Mouse (Mus musculus): Measurements from ENCODE around the gene Dcn.

Gene Dcn

DNA sequence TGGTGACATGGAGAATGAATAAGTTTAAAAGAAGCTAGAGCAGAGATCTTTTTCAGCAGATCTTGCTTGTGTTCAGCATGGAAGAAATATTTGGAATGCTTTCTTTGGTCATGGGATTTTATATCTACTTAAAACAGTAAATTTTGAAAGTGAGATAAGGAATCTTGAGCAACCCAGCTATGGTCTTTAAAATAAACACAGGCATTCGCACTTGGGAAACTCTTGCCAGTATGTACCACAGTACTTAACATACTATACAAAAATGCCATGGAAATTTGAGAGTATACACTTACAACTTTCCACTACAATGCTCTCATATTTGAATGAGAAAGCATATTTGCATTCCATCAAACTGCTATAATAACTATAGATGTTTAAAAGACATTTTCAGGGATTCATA is 68.3 kb downstream of the Dcn start:
- in situ Hi-C loops (cut with MboI, MseI): no loop called here

DNA sequence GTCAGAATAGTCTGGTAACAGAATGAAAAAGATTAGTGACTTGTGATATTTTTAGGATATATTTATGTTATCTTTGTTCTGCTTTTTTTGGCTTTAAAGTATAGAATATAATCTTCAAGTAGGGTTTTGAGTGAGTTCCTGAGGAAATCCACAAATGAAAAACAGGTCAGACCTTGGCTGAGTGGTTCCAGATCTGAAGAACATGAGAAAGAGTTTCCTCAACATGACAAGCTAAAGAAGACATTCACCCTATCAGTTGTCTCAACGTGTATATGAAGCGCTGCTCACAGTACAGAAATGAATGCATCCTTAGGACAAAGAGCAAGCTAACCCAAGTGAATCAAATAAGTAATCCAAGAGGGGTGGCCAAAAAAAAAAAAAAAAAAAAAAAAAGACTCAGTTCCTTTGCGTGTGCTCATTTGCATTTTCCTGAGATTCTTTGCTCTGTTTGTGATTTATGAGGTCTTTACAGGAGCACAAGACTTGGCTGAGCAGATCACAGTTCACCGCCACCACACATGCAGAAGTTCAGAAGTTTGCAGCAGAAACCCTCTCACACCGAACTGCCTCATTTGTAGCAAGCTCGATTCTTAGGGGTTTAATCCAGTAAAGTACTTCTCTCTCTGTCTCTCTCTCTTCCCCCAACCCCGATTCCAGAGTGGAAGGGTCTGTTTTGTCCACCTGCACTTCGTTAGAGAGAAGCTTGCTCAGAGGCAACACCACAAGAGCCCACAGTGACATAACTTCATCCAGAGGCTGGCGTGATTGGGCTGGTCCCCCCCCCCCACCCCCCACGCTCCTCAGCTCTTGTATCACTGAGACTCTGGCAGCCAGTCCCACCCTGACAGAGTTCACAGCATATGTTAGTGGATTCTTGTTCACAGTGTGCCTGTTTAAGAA is 85.8 kb downstream of the Dcn start, which contains the start of gene Lum:
Gene Lum (plus strand): TSS at position 172 of the 900 bp plus-strand sequence.
- in situ Hi-C loops (cut with MboI, MseI): no loop called here

DNA sequence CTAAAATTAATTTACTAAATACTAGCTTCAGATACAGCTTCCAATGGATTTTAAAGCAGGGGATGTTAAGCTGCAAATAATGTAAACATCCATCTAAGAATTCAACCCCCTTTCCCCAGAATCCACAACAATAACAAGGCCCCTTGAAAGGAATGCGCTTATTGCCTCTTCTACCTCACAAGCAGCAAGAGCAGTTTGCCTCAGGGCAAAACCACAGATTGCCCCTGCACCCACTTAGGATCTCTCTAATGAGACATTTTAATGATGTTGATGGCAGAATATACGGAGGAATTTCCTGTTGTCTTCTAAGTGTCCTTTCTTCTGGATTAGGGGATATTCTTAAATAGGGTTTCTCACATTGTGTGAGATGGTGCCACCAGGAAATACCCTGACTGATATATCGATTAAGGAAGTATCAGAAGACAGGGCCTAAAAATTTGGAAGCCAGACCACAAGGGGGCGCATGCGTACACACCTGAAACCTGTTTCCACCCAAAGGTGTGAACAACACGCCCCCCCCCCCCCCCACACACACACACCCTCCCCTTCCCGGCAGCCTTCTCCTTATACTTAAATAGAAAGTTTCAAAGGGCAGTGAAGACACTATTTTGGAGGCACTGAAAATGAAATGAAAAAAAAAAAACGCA is 88.2 kb downstream of the Dcn start:
- in situ Hi-C loops (cut with MboI, MseI): no loop called here
